Mouse (Mus musculus): ENCODE results near the gene Zfp385a. TPM values are rescaled to one million over a fixed set of nuclear protein-coding genes. Genes with fewer than 3 reads are reported as not detected.

The Zfp385a gene
- polyA plus RNA-seq (2014; fragmentation: Illumina TruSeq; extraction: RNeasy Lipid Tissue Mini Kit (QIAGEN cat#74804); ENCODE audit: low read depth, low replicate concordance): not detected

GRCm38 (mm10) chr15:103339961-103340337 lies at the start of gene Zfp385a:
Gene Zfp385a, minus strand, starts transcription at chr15:103340093.

GRCm38 (mm10) chr15:103366376-103367149 lies 26.7 kb upstream of the Zfp385a start, which contains the start of gene Itga5:
Gene Itga5, minus strand, starts transcription at chr15:103366763.

GRCm38 (mm10) chr15:103310365-103310910 lies 29.5 kb downstream of the Zfp385a start, which contains the start of gene Gpr84:
Gene Gpr84, minus strand, starts transcription at chr15:103310612.

GRCm38 (mm10) chr15:103272419-103273279 lies 67.2 kb downstream of the Zfp385a start, which contains the start of gene Copz1:
Gene Copz1, plus strand, starts transcription at chr15:103272714.

Other genes with a start within 250 kb of the Zfp385a start
- 17.1 TPM for gene Smug1, start 173.0 kb downstream of the Zfp385a start, polyA plus RNA-seq (2014; fragmentation: Illumina TruSeq; extraction: RNeasy Lipid Tissue Mini Kit (QIAGEN cat#74804); ENCODE audit: low read depth, low replicate concordance)
- 80.4 TPM for gene Cbx5, start 100.3 kb downstream of the Zfp385a start, polyA plus RNA-seq (2014; fragmentation: Illumina TruSeq; extraction: RNeasy Lipid Tissue Mini Kit (QIAGEN cat#74804); ENCODE audit: low read depth, low replicate concordance)
- 503 TPM for gene Hnrnpa1, start 99.7 kb downstream of the Zfp385a start, polyA plus RNA-seq (2014; fragmentation: Illumina TruSeq; extraction: RNeasy Lipid Tissue Mini Kit (QIAGEN cat#74804); ENCODE audit: low read depth, low replicate concordance)
- not detected for gene Nfe2, start 81.7 kb downstream of the Zfp385a start, polyA plus RNA-seq (2014; fragmentation: Illumina TruSeq; extraction: RNeasy Lipid Tissue Mini Kit (QIAGEN cat#74804); ENCODE audit: low read depth, low replicate concordance)
- gene Copz1, start 67.4 kb downstream of the Zfp385a start, polyA plus RNA-seq (2014; fragmentation: Illumina TruSeq; extraction: RNeasy Lipid Tissue Mini Kit (QIAGEN cat#74804); ENCODE audit: low read depth, low replicate concordance): 83.1 TPM
- not detected for gene Gpr84, start 29.5 kb downstream of the Zfp385a start, polyA plus RNA-seq (2014; fragmentation: Illumina TruSeq; extraction: RNeasy Lipid Tissue Mini Kit (QIAGEN cat#74804); ENCODE audit: low read depth, low replicate concordance)
- gene Itga5, start 26.7 kb upstream of the Zfp385a start, polyA plus RNA-seq (2014; fragmentation: Illumina TruSeq; extraction: RNeasy Lipid Tissue Mini Kit (QIAGEN cat#74804); ENCODE audit: low read depth, low replicate concordance): 1.3 TPM
- not detected for gene Gtsf1, start 90.4 kb upstream of the Zfp385a start, polyA plus RNA-seq (2014; fragmentation: Illumina TruSeq; extraction: RNeasy Lipid Tissue Mini Kit (QIAGEN cat#74804); ENCODE audit: low read depth, low replicate concordance)
- not detected for gene Gtsf2, start 108.4 kb upstream of the Zfp385a start, polyA plus RNA-seq (2014; fragmentation: Illumina TruSeq; extraction: RNeasy Lipid Tissue Mini Kit (QIAGEN cat#74804); ENCODE audit: low read depth, low replicate concordance)
- gene Nckap1l, start 113.7 kb upstream of the Zfp385a start, polyA plus RNA-seq (2014; fragmentation: Illumina TruSeq; extraction: RNeasy Lipid Tissue Mini Kit (QIAGEN cat#74804); ENCODE audit: low read depth, low replicate concordance): 7.2 TPM
- gene Pde1b, start 162.9 kb upstream of the Zfp385a start, polyA plus RNA-seq (2014; fragmentation: Illumina TruSeq; extraction: RNeasy Lipid Tissue Mini Kit (QIAGEN cat#74804); ENCODE audit: low read depth, low replicate concordance): 4.3 TPM
- 0.82 TPM for gene Ppp1r1a, start 197.9 kb upstream of the Zfp385a start, polyA plus RNA-seq (2014; fragmentation: Illumina TruSeq; extraction: RNeasy Lipid Tissue Mini Kit (QIAGEN cat#74804); ENCODE audit: low read depth, low replicate concordance)
- gene Glycam1, start 225.0 kb upstream of the Zfp385a start, polyA plus RNA-seq (2014; fragmentation: Illumina TruSeq; extraction: RNeasy Lipid Tissue Mini Kit (QIAGEN cat#74804); ENCODE audit: low read depth, low replicate concordance): 13.8 TPM